Mouse (Mus musculus): Measurements from ENCODE around the gene Rpa1. TPM values are rescaled to one million over a fixed set of nuclear protein-coding genes. Genes with fewer than 3 reads are reported as not detected.

Rpa1 gene
- polyA plus RNA-seq, 1 experiment from 2014 or later, result 124 TPM

- Histone ChIP-seq H3K27me3 (ENCODE audit: control insufficient read depth, insufficient read depth, low read length) (no peaks in the 10 kb centered on the region), H3K9ac (ENCODE audit: low read length) (no peak overlapping the region), H3K4me2 (no peak overlapping the region), H3K27ac (ENCODE audit: low read depth, low read length) (no peak overlapping the region), H3K4me3 (ENCODE audit: low read depth, low read length) (no peak overlapping the region), H3K9me3 (ENCODE audit: control insufficient read depth, low read length) (no peaks in the 10 kb centered on the region), H3K36me3 (ENCODE audit: control insufficient read depth, insufficient read depth, low read length) (no peaks in the 10 kb centered on the region), H3K4me1 (ENCODE audit: control insufficient read depth, insufficient read depth, low read length) (peaks cover 8% of the 10 kb centered on the region)
- 58% methylated on average over 15 of the region's 15 CpGs for WGBS
- DNase-seq (ENCODE audit: low spot score, missing footprints), result peak; percentile 68
- ATAC-seq (ENCODE audit: low FRiP score), result no peak
These were observed 82.6 kb downstream of the Rpa1 start for GRCm38 (mm10) chr11:75265545-75265944.

DNA sequence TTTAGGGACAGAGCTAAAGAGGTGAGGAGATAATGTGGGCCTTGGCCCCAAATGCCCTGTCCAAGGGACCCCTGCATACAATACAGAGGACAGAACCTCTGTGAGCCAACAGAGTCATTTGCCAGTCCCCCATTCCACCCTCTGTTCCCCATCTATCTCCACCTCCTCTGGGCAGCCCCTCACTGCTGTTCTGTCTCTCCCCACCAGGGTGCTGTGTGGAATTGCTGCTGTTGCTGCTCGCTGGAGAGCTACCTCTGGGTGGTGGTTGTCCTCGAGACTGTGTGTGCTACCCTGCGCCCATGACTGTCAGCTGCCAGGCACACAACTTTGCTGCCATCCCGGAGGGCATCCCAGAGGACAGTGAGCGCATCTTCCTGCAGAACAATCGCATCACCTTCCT lies 83.6 kb downstream of the Rpa1 start:
- Histone ChIP-seq H3K9me3 (ENCODE audit: control insufficient read depth, low read length) (no peaks in the 10 kb centered on the region), H3K4me2 (no peak overlapping the region), H3K4me1 (ENCODE audit: control insufficient read depth, insufficient read depth, low read length) (peaks cover 8% of the 10 kb centered on the region), H3K36me3 (ENCODE audit: control insufficient read depth, insufficient read depth, low read length) (no peaks in the 10 kb centered on the region), H3K9ac (ENCODE audit: low read length) (no peak overlapping the region), H3K4me3 (ENCODE audit: low read depth, low read length) (no peak overlapping the region), H3K27ac (ENCODE audit: low read depth, low read length) (no peak overlapping the region; the same call in 1 of the 2 replicates), H3K27me3 (ENCODE audit: control insufficient read depth, insufficient read depth, low read length) (no peaks in the 10 kb centered on the region)
- no peak for DNase-seq (ENCODE audit: low spot score, missing footprints)
- no peak for ATAC-seq (ENCODE audit: low FRiP score)
- WGBS, result 90% methylated on average over 6 of the region's 6 CpGs

DNA sequence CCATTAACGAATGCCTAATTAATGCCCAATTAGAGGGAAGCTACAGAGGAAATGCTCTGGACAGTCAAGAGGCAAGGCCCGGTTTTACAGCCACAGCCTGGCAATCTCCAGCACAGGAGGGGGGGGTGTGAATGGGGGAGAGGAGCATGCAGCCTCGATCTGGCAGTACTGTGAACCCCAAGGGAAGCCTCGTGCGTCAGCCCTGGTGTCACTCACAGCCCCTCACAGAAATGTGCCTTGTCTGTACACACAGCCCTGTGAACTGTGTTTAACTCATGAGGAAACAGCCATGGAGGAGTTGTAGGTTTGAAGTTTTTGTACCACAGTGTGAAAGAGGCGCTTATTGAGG lies 84.2 kb downstream of the Rpa1 start:
- 78% methylated on average over 6 of the region's 6 CpGs for WGBS
- no peaks in the 10 kb centered on the region for H3K36me3 ChIP-seq (ENCODE audit: control insufficient read depth, insufficient read depth, low read length)
- no peaks in the 10 kb centered on the region for H3K27me3 ChIP-seq (ENCODE audit: control insufficient read depth, insufficient read depth, low read length)
- no peak overlapping the region; the same call in 1 of the 2 replicates for H3K27ac ChIP-seq (ENCODE audit: low read depth, low read length)
- no peak for DNase-seq (ENCODE audit: low spot score, missing footprints)
- H3K9ac ChIP-seq (ENCODE audit: low read length), result no peak overlapping the region
- no peak for ATAC-seq (ENCODE audit: low FRiP score)
- no peaks in the 10 kb centered on the region for H3K9me3 ChIP-seq (ENCODE audit: control insufficient read depth, low read length)
- H3K4me3 ChIP-seq (ENCODE audit: low read depth, low read length), result no peak overlapping the region
- no peak overlapping the region for H3K4me2 ChIP-seq
- H3K4me1 ChIP-seq (ENCODE audit: control insufficient read depth, insufficient read depth, low read length), result peaks cover 8% of the 10 kb centered on the region

GRCm38 (mm10) chr11:75263274-75263963 lies 84.7 kb downstream of the Rpa1 start:
- Histone ChIP-seq H3K27me3 (ENCODE audit: control insufficient read depth, insufficient read depth, low read length) (no peaks in the 10 kb centered on the region), H3K4me2 (no peak overlapping the region), H3K27ac (ENCODE audit: low read depth, low read length) (no peak overlapping the region), H3K9ac (ENCODE audit: low read length) (no peak overlapping the region), H3K9me3 (ENCODE audit: control insufficient read depth, low read length) (no peaks in the 10 kb centered on the region), H3K36me3 (ENCODE audit: control insufficient read depth, insufficient read depth, low read length) (no peaks in the 10 kb centered on the region), H3K4me3 (ENCODE audit: low read depth, low read length) (no peak overlapping the region), H3K4me1 (ENCODE audit: control insufficient read depth, insufficient read depth, low read length) (peaks cover 8% of the 10 kb centered on the region)
- DNase-seq (ENCODE audit: low spot score, missing footprints) (peak; percentile 70), ATAC-seq (ENCODE audit: low FRiP score) (no peak)
- WGBS, result 70% methylated on average over 15 of the region's 15 CpGs

GRCm38 (mm10) chr11:75262791-75263190 lies 85.3 kb downstream of the Rpa1 start:
- no peak overlapping the region for H3K27ac ChIP-seq (ENCODE audit: low read depth, low read length)
- H3K4me1 ChIP-seq (ENCODE audit: control insufficient read depth, insufficient read depth, low read length), result peaks cover 8% of the 10 kb centered on the region
- H3K27me3 ChIP-seq (ENCODE audit: control insufficient read depth, insufficient read depth, low read length), result no peaks in the 10 kb centered on the region
- ATAC-seq (ENCODE audit: low FRiP score), result no peak
- H3K4me2 ChIP-seq, result no peak overlapping the region
- 66% methylated on average over 5 of the region's 5 CpGs for WGBS
- no peak overlapping the region for H3K4me3 ChIP-seq (ENCODE audit: low read depth, low read length)
- DNase-seq (ENCODE audit: low spot score, missing footprints), result peak; percentile 19
- H3K9me3 ChIP-seq (ENCODE audit: control insufficient read depth, low read length), result no peaks in the 10 kb centered on the region
- H3K9ac ChIP-seq (ENCODE audit: low read length), result no peak overlapping the region
- no peaks in the 10 kb centered on the region for H3K36me3 ChIP-seq (ENCODE audit: control insufficient read depth, insufficient read depth, low read length)

- Histone ChIP-seq H3K4me2 (no peak overlapping the region), H3K9ac (ENCODE audit: low read length) (no peak overlapping the region), H3K4me1 (ENCODE audit: control insufficient read depth, insufficient read depth, low read length) (peaks cover 8% of the 10 kb centered on the region), H3K4me3 (ENCODE audit: low read depth, low read length) (no peak overlapping the region), H3K27ac (ENCODE audit: low read depth, low read length) (no peak overlapping the region), H3K27me3 (ENCODE audit: control insufficient read depth, insufficient read depth, low read length) (no peaks in the 10 kb centered on the region), H3K9me3 (ENCODE audit: control insufficient read depth, low read length) (no peaks in the 10 kb centered on the region), H3K36me3 (ENCODE audit: control insufficient read depth, insufficient read depth, low read length) (no peaks in the 10 kb centered on the region)
- no peak for DNase-seq (ENCODE audit: low spot score, missing footprints)
- 92% methylated on average over 3 of the region's 3 CpGs for WGBS
- no peak for ATAC-seq (ENCODE audit: low FRiP score)
These were observed 85.9 kb downstream of the Rpa1 start for GRCm38 (mm10) chr11:75262181-75262580.

DNA sequence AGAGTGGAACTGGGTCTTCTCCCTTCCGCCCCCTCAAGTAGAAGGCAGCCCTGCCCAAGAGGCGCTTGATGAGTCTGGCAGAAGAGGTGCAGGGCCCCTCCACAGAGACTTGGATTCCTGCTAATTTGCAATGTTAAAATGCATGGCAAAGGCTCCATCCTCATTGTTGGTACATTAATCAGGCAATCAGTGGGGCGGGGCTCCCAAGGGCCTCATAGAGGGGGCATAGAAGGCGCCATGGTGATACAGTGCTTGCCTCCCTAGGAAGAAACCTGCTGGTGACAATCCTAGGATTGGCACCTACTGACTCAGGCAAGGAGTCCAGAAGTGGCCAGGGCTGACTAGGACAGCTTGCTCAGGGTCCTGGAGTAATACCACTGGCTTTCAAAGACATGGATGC lies 86.4 kb downstream of the Rpa1 start:
- Histone ChIP-seq H3K4me1 (ENCODE audit: control insufficient read depth, insufficient read depth, low read length) (peaks cover 8% of the 10 kb centered on the region), H3K4me3 (ENCODE audit: low read depth, low read length) (no peak overlapping the region), H3K36me3 (ENCODE audit: control insufficient read depth, insufficient read depth, low read length) (no peaks in the 10 kb centered on the region), H3K27ac (ENCODE audit: low read depth, low read length) (no peak overlapping the region), H3K9ac (ENCODE audit: low read length) (no peak overlapping the region), H3K4me2 (no peak overlapping the region), H3K9me3 (ENCODE audit: control insufficient read depth, low read length) (no peaks in the 10 kb centered on the region), H3K27me3 (ENCODE audit: control insufficient read depth, insufficient read depth, low read length) (no peaks in the 10 kb centered on the region)
- ATAC-seq (ENCODE audit: low FRiP score) (no peak), DNase-seq (ENCODE audit: low spot score, missing footprints) (no peak)
- 78% methylated on average over 4 of the region's 4 CpGs for WGBS

DNA sequence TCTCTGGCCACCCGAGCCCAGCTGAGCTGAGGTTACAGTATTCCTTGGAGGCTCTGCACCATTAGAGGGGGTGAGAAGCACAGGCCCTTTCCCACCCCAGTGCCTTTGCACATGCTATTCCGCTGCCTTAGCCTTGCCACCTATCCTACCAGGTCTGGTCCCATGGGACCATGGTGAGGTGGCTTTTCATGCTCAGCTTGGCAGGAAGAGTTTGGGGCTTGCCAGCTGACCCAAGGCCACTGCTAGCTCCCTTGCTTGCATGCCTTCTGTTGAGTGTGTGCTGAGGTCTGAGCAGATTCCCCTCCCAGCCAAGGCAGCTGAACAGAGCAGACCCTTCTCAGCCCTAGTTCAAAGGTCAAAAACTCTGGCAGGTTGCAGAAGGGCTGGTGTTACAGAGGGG lies 87.1 kb downstream of the Rpa1 start:
- Histone ChIP-seq H3K27me3 (ENCODE audit: control insufficient read depth, insufficient read depth, low read length) (no peaks in the 10 kb centered on the region), H3K4me3 (ENCODE audit: low read depth, low read length) (no peak overlapping the region), H3K9ac (ENCODE audit: low read length) (no peak overlapping the region), H3K36me3 (ENCODE audit: control insufficient read depth, insufficient read depth, low read length) (no peaks in the 10 kb centered on the region), H3K4me2 (no peak overlapping the region), H3K9me3 (ENCODE audit: control insufficient read depth, low read length) (no peaks in the 10 kb centered on the region), H3K27ac (ENCODE audit: low read depth, low read length) (no peak overlapping the region), H3K4me1 (ENCODE audit: control insufficient read depth, insufficient read depth, low read length) (peaks cover 8% of the 10 kb centered on the region)
- 93% methylated on average over 2 of the region's 2 CpGs for WGBS
- peak; percentile 51 for DNase-seq (ENCODE audit: low spot score, missing footprints)
- ATAC-seq (ENCODE audit: low FRiP score), result no peak

DNA sequence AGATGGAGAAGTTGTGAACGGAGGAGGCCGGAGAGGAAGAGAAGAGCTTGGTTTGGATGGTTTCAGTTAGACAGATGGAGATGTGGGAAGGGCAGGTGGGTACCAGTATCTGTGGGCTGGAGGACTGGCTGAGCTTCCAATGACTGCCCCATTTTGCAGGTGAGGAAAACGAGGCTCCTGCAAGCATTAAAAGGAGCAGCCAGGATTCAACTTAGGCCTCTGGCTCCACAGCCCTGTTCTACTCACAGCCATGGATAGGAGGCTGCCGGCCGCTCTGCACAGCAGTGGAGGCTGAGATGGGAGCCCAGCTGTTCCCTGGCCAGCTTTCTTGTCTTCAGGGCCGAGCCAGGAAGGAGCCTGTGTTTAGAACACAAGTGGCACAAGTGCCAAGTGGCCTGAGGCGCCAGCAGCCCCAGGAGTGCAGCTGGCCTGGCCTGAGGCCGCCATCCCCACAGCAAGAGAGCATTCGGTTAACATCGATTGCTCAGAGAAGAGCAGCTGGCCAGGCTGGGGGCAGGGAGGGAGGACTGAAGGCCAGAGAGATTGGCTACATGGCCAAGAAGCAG lies 88.0 kb downstream of the Rpa1 start:
- no peak overlapping the region for H3K27ac ChIP-seq (ENCODE audit: low read depth, low read length)
- no peak overlapping the region for H3K4me2 ChIP-seq
- H3K27me3 ChIP-seq (ENCODE audit: control insufficient read depth, insufficient read depth, low read length), result no peaks in the 10 kb centered on the region
- no peak for ATAC-seq (ENCODE audit: low FRiP score)
- no peak overlapping the region for H3K9ac ChIP-seq (ENCODE audit: low read length)
- 72% methylated on average over 10 of the region's 10 CpGs for WGBS
- peak; percentile 84 for DNase-seq (ENCODE audit: low spot score, missing footprints)
- H3K9me3 ChIP-seq (ENCODE audit: control insufficient read depth, low read length), result no peaks in the 10 kb centered on the region
- H3K4me3 ChIP-seq (ENCODE audit: low read depth, low read length), result no peak overlapping the region
- peaks cover 8% of the 10 kb centered on the region for H3K4me1 ChIP-seq (ENCODE audit: control insufficient read depth, insufficient read depth, low read length)
- H3K36me3 ChIP-seq (ENCODE audit: control insufficient read depth, insufficient read depth, low read length), result no peaks in the 10 kb centered on the region

All from midbrain, embryonic 11.5 days (tissue).